Mouse (Mus musculus): ENCODE results near the gene Ski.

GRCm38 (mm10) chr4:155140150-155140549 lies 82.2 kb downstream of the Ski start:
- TF ChIP-seq CTCF (IDR thresholded peaks at IDR 0.05; ENCODE audit: low read depth, low read length) (no peak), POLR2A (IDR thresholded peaks at IDR 0.05; ENCODE audit: borderline replicate concordance, low read depth, low read length) (no peak)

Data from bone marrow macrophage, adult 2 months (primary cell).